Mouse (Mus musculus) heart, embryonic 10.5 days (tissue): ENCODE measurements at regions not wholly inside any gene's neighbourhood (a gene's known extent, or its start where the extent isn't known, plus 50 kb on each side); places are given as distances from the start of the nearest gene placed in this dataset.

ENCODE experiments used
- DNase-seq: peaks from one replicate; pipeline ENCODE4 v3.0.0-alpha.2; 2017; ENCODE audit warnings: low spot score
- H3K27ac ChIP-seq: fragments of 300-500 bp; sonication (generic); 2 replicates; pipeline ENCODE4 v1.5.1; 2016; ENCODE audit warnings: mild to moderate bottlenecking
- H3K27me3 ChIP-seq: fragments of 300-500 bp; sonication (generic); 2 replicates; pipeline ENCODE4 v1.6.1; 2016; ENCODE audit warnings: mild to moderate bottlenecking; ENCODE audit not compliant: poor library complexity, insufficient read depth, severe bottlenecking
- H3K36me3 ChIP-seq: fragments of 300-500 bp; sonication (generic); 2 replicates; pipeline ENCODE4 v1.6.1; 2016; ENCODE audit warnings: mild to moderate bottlenecking, moderate library complexity
- H3K4me1 ChIP-seq: fragments of 300-500 bp; sonication (generic); 2 replicates; pipeline ENCODE4 v1.6.1; 2016; ENCODE audit warnings: mild to moderate bottlenecking
- H3K4me3 ChIP-seq: fragments of 300-500 bp; sonication (generic); 2 replicates; pipeline ENCODE4 v1.5.1; 2016; ENCODE audit warnings: mild to moderate bottlenecking, moderate library complexity
- H3K9me3 ChIP-seq: fragments of 300-500 bp; sonication (generic); 2 replicates; pipeline ENCODE4 v1.6.1; 2016; ENCODE audit warnings: mild to moderate bottlenecking, moderate library complexity
- WGBS: fragments of 180-500 bp; shearing (Covaris S2); methylation state at CpG from one replicate; pipeline ENCODE4 v1.1.7; 2016; 5-methylcytosine and 5-hydroxymethylcytosine counted together

DNA sequence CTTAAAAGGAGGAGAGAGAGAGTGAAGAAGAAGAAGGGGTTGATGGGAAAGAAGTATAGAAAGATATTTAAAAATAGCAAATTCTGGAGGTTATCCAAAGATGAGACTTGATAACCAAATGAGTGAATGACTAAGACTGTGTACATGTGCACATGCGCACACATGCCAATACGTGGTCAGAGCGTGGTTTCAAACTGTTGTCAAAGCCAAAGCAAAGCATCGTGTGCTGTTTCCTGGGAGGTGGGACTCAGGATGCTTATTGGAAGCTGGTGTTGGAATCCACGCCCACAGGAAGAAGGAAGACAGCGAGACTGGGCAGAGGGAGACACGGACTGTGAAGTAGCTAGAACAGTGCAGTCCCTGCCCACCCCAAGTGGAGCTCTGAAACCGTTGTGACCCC, 89.8 kb upstream of the Mafb start:
- Histone ChIP-seq H3K4me1 (peaks cover 7% of the 10 kb centered on the region), H3K27me3 (no peaks in the 10 kb centered on the region; the same call in 1 of the 2 replicates), H3K27ac (no peak overlapping the region), H3K4me3 (no peak overlapping the region), H3K9me3 (no peaks in the 10 kb centered on the region), H3K36me3 (no peaks in the 10 kb centered on the region)
- DNase-seq: no peak
- 75% methylated on average over 8 of the region's 8 CpGs for WGBS

GRCm38 (mm10) chr2:160471561-160471960, 104.7 kb upstream of the Mafb start:
- no peak overlapping the region for H3K4me3 ChIP-seq
- H3K9me3 ChIP-seq: no peaks in the 10 kb centered on the region
- 0 out of 2 replicates have a peak, but pooled peaks cover 4% of the 10 kb centered on the region for H3K27me3 ChIP-seq
- H3K4me1 ChIP-seq: peaks cover 25% of the 10 kb centered on the region
- DNase-seq: no peak
- no peaks in the 10 kb centered on the region for H3K36me3 ChIP-seq
- WGBS: 63% methylated on average over 4 of the region's 4 CpGs
- no peak overlapping the region for H3K27ac ChIP-seq

DNA sequence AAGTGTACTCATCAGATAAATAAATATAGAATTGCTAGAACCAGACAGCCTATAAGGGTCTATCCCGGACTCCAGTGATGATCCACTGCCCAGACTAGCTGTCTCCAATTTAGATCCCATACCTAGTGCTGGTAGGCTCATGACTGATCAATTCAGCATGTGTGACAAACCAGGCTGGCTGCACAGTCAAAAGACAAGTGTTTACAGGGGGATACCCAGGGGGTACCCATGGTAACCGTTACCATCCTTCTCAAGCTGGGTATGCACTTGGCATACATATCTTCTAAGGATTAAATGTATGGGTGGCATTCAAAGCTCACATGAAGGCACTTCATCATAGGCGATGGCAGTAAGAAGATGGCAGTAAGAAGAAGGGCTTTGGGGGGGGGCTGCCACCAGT, 109.3 kb upstream of the Mafb start:
- Histone ChIP-seq H3K36me3 (no peaks in the 10 kb centered on the region), H3K27ac (no peak overlapping the region), H3K4me1 (peaks cover 27% of the 10 kb centered on the region), H3K27me3 (0 out of 2 replicates have a peak, but pooled peaks cover 11% of the 10 kb centered on the region), H3K9me3 (no peaks in the 10 kb centered on the region), H3K4me3 (no peak overlapping the region)
- WGBS: 82% methylated on average over 3 of the region's 3 CpGs
- DNase-seq: no peak

DNA sequence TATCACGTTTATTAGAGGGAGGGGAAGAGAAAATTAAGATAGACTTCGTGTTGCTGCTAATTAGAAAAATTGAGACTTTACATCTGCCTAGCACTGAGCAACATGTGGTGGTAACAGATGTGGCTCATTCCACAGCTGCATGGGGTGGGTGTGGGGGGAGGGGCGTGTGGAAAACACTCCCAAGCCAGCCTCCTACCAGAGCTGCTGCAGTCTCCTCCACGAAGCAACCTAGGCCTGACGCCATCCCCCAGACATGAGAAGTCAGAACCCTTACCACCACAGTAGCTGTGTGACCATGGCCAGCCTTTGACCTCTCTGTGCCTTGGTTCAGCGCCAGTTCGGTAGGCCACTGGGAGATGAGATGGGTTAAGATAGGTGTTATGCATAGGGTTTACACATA, 112.4 kb upstream of the Mafb start:
- peaks cover 7% of the 10 kb centered on the region; the same call in 1 of the 2 replicates for H3K27me3 ChIP-seq
- no peaks in the 10 kb centered on the region for H3K36me3 ChIP-seq
- H3K4me1 ChIP-seq: peaks cover 6% of the 10 kb centered on the region; the same call in 1 of the 2 replicates
- 53% methylated on average over 7 of the region's 7 CpGs for WGBS
- no peaks in the 10 kb centered on the region for H3K9me3 ChIP-seq
- no peak overlapping the region for H3K27ac ChIP-seq
- no peak overlapping the region for H3K4me3 ChIP-seq
- DNase-seq: no peak

- Histone ChIP-seq H3K4me3 (no peak overlapping the region), H3K36me3 (no peaks in the 10 kb centered on the region)
- 85% methylated on average over 5 of the region's 5 CpGs for WGBS
Measured at GRCm38 (mm10) chr2:160485097-160485496, 118.2 kb upstream of the Mafb start.

GRCm38 (mm10) chr2:160485515-160485914, 118.7 kb upstream of the Mafb start:
- no peaks in the 10 kb centered on the region; the same call in 1 of the 2 replicates for H3K27me3 ChIP-seq
- H3K4me3 ChIP-seq: no peak overlapping the region
- H3K36me3 ChIP-seq: no peaks in the 10 kb centered on the region
- no peak for DNase-seq
- H3K27ac ChIP-seq: no peak overlapping the region
- no peaks in the 10 kb centered on the region for H3K9me3 ChIP-seq
- 81% methylated on average over 5 of the region's 5 CpGs for WGBS
- peaks cover 2% of the 10 kb centered on the region; the same call in 1 of the 2 replicates for H3K4me1 ChIP-seq

More at GRCm38 (mm10) chr2:160485097-160485496, 118.2 kb upstream of the Mafb start:
- Histone ChIP-seq H3K9me3 (no peaks in the 10 kb centered on the region), H3K27ac (no peak overlapping the region), H3K27me3 (no peaks in the 10 kb centered on the region; the same call in 1 of the 2 replicates), H3K4me1 (peaks cover 2% of the 10 kb centered on the region; the same call in 1 of the 2 replicates)
- DNase-seq: no peak

GRCm38 (mm10) chr2:160499726-160500125, 132.9 kb upstream of the Mafb start:
- Histone ChIP-seq H3K36me3 (no peaks in the 10 kb centered on the region), H3K27me3 (peaks cover 33% of the 10 kb centered on the region), H3K27ac (no peak overlapping the region), H3K4me1 (0 out of 2 replicates have a peak, but pooled peaks cover 2% of the 10 kb centered on the region), H3K4me3 (no peak overlapping the region), H3K9me3 (no peaks in the 10 kb centered on the region)
- 7% methylated on average over 1 of the region's 1 CpGs for WGBS
- DNase-seq: no peak

DNA sequence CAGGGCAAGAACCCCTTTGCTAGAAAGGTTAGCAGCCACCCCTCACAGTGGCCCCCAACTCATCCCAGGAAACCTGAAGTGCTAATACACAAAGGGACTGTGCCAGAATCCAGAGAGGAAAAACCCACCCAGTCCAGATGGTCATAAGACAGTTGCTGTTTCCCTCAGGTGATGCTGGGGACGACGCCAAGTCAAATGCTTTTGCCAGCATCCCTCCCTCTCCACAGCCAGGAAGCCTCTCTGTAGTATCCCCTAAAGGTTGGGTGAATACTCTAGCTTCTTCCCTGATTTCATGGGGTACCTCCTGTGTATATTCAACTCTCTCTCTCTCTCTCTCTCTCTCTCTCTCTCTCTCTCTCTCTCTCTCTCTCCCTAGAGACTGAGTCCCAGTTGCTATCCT, 136.0 kb upstream of the Mafb start:
- WGBS: 77% methylated on average over 2 of the region's 2 CpGs
- H3K27ac ChIP-seq: no peak overlapping the region
- no peaks in the 10 kb centered on the region for H3K9me3 ChIP-seq
- no peak overlapping the region for H3K4me3 ChIP-seq
- peaks cover 29% of the 10 kb centered on the region for H3K27me3 ChIP-seq
- no peaks in the 10 kb centered on the region for H3K4me1 ChIP-seq
- DNase-seq: no peak
- H3K36me3 ChIP-seq: no peaks in the 10 kb centered on the region

- no peak overlapping the region for H3K4me3 ChIP-seq
Measured at GRCm38 (mm10) chr2:160503597-160504393, 136.9 kb upstream of the Mafb start.

GRCm38 (mm10) chr2:160504394-160504657, 137.5 kb upstream of the Mafb start:
- Histone ChIP-seq H3K27ac (no peak overlapping the region), H3K4me3 (no peak overlapping the region), H3K36me3 (no peaks in the 10 kb centered on the region), H3K4me1 (no peaks in the 10 kb centered on the region), H3K27me3 (peaks cover 31% of the 10 kb centered on the region), H3K9me3 (no peaks in the 10 kb centered on the region)
- 86% methylated on average over 4 of the region's 4 CpGs for WGBS
- DNase-seq: no peak

More at GRCm38 (mm10) chr2:160503597-160504393, 136.9 kb upstream of the Mafb start:
- no peak for DNase-seq
- no peaks in the 10 kb centered on the region for H3K9me3 ChIP-seq
- H3K27me3 ChIP-seq: peaks cover 31% of the 10 kb centered on the region
- H3K27ac ChIP-seq: no peak overlapping the region
- no peaks in the 10 kb centered on the region for H3K4me1 ChIP-seq
- whole genome bisulfite sequencing: 82% methylated on average over 16 of the region's 16 CpGs
- no peaks in the 10 kb centered on the region for H3K36me3 ChIP-seq

GRCm38 (mm10) chr2:160507371-160507770, 138.3 kb upstream of the Top1 start:
- Histone ChIP-seq H3K36me3 (no peaks in the 10 kb centered on the region), H3K4me1 (peaks cover 13% of the 10 kb centered on the region; the same call in 1 of the 2 replicates), H3K27me3 (peaks cover 23% of the 10 kb centered on the region), H3K9me3 (no peaks in the 10 kb centered on the region), H3K27ac (no peak overlapping the region), H3K4me3 (no peak overlapping the region)
- 70% methylated on average over 9 of the region's 9 CpGs for WGBS
- no peak for DNase-seq

GRCm38 (mm10) chr2:160507816-160508564, 137.7 kb upstream of the Top1 start:
- 49% methylated on average over 22 of the region's 22 CpGs for WGBS

GRCm38 (mm10) chr2:160510159-160510558, 135.5 kb upstream of the Top1 start:
- Histone ChIP-seq H3K27ac (0 out of 2 replicates have a peak overlapping the region, but pooled peaks have one; percentile 17), H3K36me3 (no peaks in the 10 kb centered on the region), H3K4me1 (peaks cover 13% of the 10 kb centered on the region; the same call in 1 of the 2 replicates), H3K9me3 (no peaks in the 10 kb centered on the region), H3K27me3 (0 out of 2 replicates have a peak, but pooled peaks cover 8% of the 10 kb centered on the region), H3K4me3 (no peak overlapping the region)
- DNase-seq: no peak
- 87% methylated on average over 5 of the region's 5 CpGs for WGBS

More at GRCm38 (mm10) chr2:160507816-160508564, 137.7 kb upstream of the Top1 start:
- Histone ChIP-seq H3K27ac (no peak overlapping the region; the same call in 1 of the 2 replicates), H3K4me1 (peaks cover 13% of the 10 kb centered on the region; the same call in 1 of the 2 replicates), H3K27me3 (peaks cover 17% of the 10 kb centered on the region), H3K9me3 (no peaks in the 10 kb centered on the region), H3K4me3 (no peak overlapping the region), H3K36me3 (no peaks in the 10 kb centered on the region)
- DNase-seq: no peak
